In genomic region chr12:8758029-8758428, GRCm38 (mm10) we compare ENCODE assay signal across 15 mouse cellular contexts. TPM values are rescaled to one million over a fixed set of nuclear protein-coding genes. Genes with fewer than 3 reads are reported as not detected.
DNase-seq lines count a peak whose midpoint lies in the region; ATAC-seq and TF ChIP-seq lines count a peak whose summit lies in the region.
"Had no signal": no experiment of that assay in that cellular context is flagged by ENCODE, and none has a peak within 500 bp of the region (broad histone marks: within the 10 kb centered on the region; RNA-seq: fewer than 3 reads in every experiment).

No protein-coding gene starts in this region.

- no peaks in the 10 kb centered on the region for H3K79me2 ChIP-seq in myocyte (ENCODE audit: control insufficient read depth, insufficient read depth)

- no peak for ATAC-seq in hindbrain, postnatal 0 days
- no peak for ATAC-seq in hindbrain, embryonic 13.5 days (ENCODE audit: low FRiP score)
- ATAC-seq in liver, postnatal 0 days: no peak
- ATAC-seq: forebrain, embryonic 14.5 days had no signal

- H3K27ac ChIP-seq in hindbrain, postnatal 0 days: no peak overlapping the region
- H3K27ac ChIP-seq in hindbrain, embryonic 13.5 days: no peak overlapping the region
- H3K27ac ChIP-seq in liver, postnatal 0 days (ENCODE audit: low read depth): no peak overlapping the region
- H3K27ac ChIP-seq: embryonic facial prominence, embryonic 15.5 days; kidney, embryonic 15.5 days had no signal

- no peak overlapping the region for H3K9ac ChIP-seq in hindbrain, postnatal 0 days (replicated peaks; ENCODE audit: low read length)
- H3K9ac ChIP-seq in hindbrain, embryonic 13.5 days: no peak overlapping the region
- no peak overlapping the region for H3K9ac ChIP-seq in liver, postnatal 0 days (replicated peaks)
- H3K9ac ChIP-seq: embryonic facial prominence, embryonic 15.5 days; kidney, embryonic 15.5 days had no signal

- H3K4me3 ChIP-seq in hindbrain, postnatal 0 days (ENCODE audit: low read length): no peak overlapping the region
- no peak overlapping the region for H3K4me3 ChIP-seq in hindbrain, embryonic 13.5 days
- H3K4me3 ChIP-seq in liver, postnatal 0 days (ENCODE audit: low read depth, low read length): no peak overlapping the region
- no peak overlapping the region for H3K4me3 ChIP-seq in myocyte
- H3K4me3 ChIP-seq: embryonic facial prominence, embryonic 15.5 days; kidney, embryonic 15.5 days had no signal

- WGBS in hindbrain, postnatal 0 days: 99% methylated on average over 3 of the region's 3 CpGs
- WGBS in hindbrain, embryonic 13.5 days: 97% methylated on average over 3 of the region's 3 CpGs
- 95% methylated on average over 3 of the region's 3 CpGs for WGBS in liver, postnatal 0 days (ENCODE audit: insufficient replicate concordance)

- no peak for TF ChIP-seq EP300 in liver, postnatal 0 days (IDR thresholded peaks at IDR 0.05; ENCODE audit: low read depth)

- no peaks in the 10 kb centered on the region for H3K9me3 ChIP-seq in hindbrain, postnatal 0 days (ENCODE audit: low read length)
- H3K9me3 ChIP-seq in hindbrain, embryonic 13.5 days: no peaks in the 10 kb centered on the region; the same call in 1 of the 2 replicates
- H3K9me3 ChIP-seq in liver, postnatal 0 days (ENCODE audit: low read length): no peaks in the 10 kb centered on the region
- H3K9me3 ChIP-seq: embryonic facial prominence, embryonic 15.5 days; kidney, embryonic 15.5 days had no signal

- no peaks in the 10 kb centered on the region for H3K27me3 ChIP-seq in hindbrain, postnatal 0 days (ENCODE audit: insufficient read depth, low read length)
- H3K27me3 ChIP-seq in hindbrain, embryonic 13.5 days: no peaks in the 10 kb centered on the region
- no peaks in the 10 kb centered on the region for H3K27me3 ChIP-seq in liver, postnatal 0 days (ENCODE audit: insufficient read depth, low read length)
- H3K27me3 ChIP-seq in myocyte (ENCODE audit: control insufficient read depth, insufficient read depth, insufficient read length): no peaks in the 10 kb centered on the region
- H3K27me3 ChIP-seq: embryonic facial prominence, embryonic 15.5 days; kidney, embryonic 15.5 days had no signal

- TF ChIP-seq CTCF in hindbrain, postnatal 0 days (IDR thresholded peaks at IDR 0.05; ENCODE audit: low read depth): peak; percentile 31
- peak; percentile 34 for TF ChIP-seq CTCF in liver, postnatal 0 days (IDR thresholded peaks at IDR 0.05; ENCODE audit: low read depth)

- H3K4me2 ChIP-seq in hindbrain, postnatal 0 days (ENCODE audit: low read depth, low read length): no peak overlapping the region
- no peak overlapping the region for H3K4me2 ChIP-seq in hindbrain, embryonic 13.5 days
- no peak overlapping the region for H3K4me2 ChIP-seq in liver, postnatal 0 days (ENCODE audit: low read depth, low read length)
- no peak overlapping the region for H3K4me2 ChIP-seq in myocyte (ENCODE audit: low read depth)
- H3K4me2 ChIP-seq: embryonic facial prominence, embryonic 15.5 days; heart, embryonic 11.5 days; kidney, embryonic 15.5 days had no signal

- no peak for DNase-seq in hindbrain, postnatal 0 days (ENCODE audit: low spot score)
- no peak for DNase-seq in liver, postnatal 0 days
- DNase-seq in liver: no peak
- DNase-seq in ES-CJ7 (ENCODE audit: low read depth, low spot score): peak; percentile 66
- DNase-seq in kidney, adult 11 months: no peak
- DNase-seq: adrenal gland, postnatal 25 days; cerebellum, postnatal 14 days; left cerebral cortex, postnatal 4 days; lung, adult 18-20 months had no signal

- no peaks in the 10 kb centered on the region for H3K36me3 ChIP-seq in hindbrain, postnatal 0 days (ENCODE audit: insufficient read depth, low read length)
- peaks cover 32% of the 10 kb centered on the region for H3K36me3 ChIP-seq in hindbrain, embryonic 13.5 days
- peaks cover 11% of the 10 kb centered on the region; the same call in 1 of the 2 replicates for H3K36me3 ChIP-seq in liver, postnatal 0 days (replicated peaks; ENCODE audit: insufficient read depth, low read length)
- H3K36me3 ChIP-seq in myocyte (ENCODE audit: control insufficient read depth, insufficient read depth): peaks cover 11% of the 10 kb centered on the region

- no peaks in the 10 kb centered on the region for H3K4me1 ChIP-seq in hindbrain, postnatal 0 days (ENCODE audit: insufficient read depth, low read length)
- no peaks in the 10 kb centered on the region for H3K4me1 ChIP-seq in hindbrain, embryonic 13.5 days (replicated peaks)
- no peaks in the 10 kb centered on the region for H3K4me1 ChIP-seq in liver, postnatal 0 days (ENCODE audit: insufficient read depth)

- no peak overlapping the region for H3ac ChIP-seq in myocyte (ENCODE audit: control insufficient read depth, insufficient read length)

- no peak for TF ChIP-seq POLR2A in myocyte (IDR thresholded peaks at IDR 0.05; ENCODE audit: insufficient read length, low read depth)

TF ChIP-seq in myocyte, 11 proteins besides CTCF, POLR2A, EP300 and RAD21:
- TF ChIP-seq POLR2AphosphoS2 (IDR thresholded peaks at IDR 0.05; ENCODE audit: insufficient read length, low read depth): peak; percentile 21
- no peak for TF ChIP-seq USF1 (IDR thresholded peaks at IDR 0.05; ENCODE audit: low read depth)

RNA-seq across cellular contexts. Expression of gene Sdc1, which starts 13.1 kb away (rescaled TPM):
- 17.1 and 20.6 TPM in 2 replicates for total RNA-seq in hindbrain, postnatal 0 days (2014; rRNA removed)
- polyA plus RNA-seq in hindbrain, postnatal 0 days (2015; fragmentation: Nextera tagmentation; extraction: Ambion mirVana): 12.5 and 14.0 TPM in 2 replicates
- 23.7 and 25.6 TPM in 2 replicates for polyA plus RNA-seq in hindbrain, embryonic 13.5 days (2015; fragmentation: Nextera tagmentation; extraction: Ambion mirVana)
- polyA plus RNA-seq in liver, postnatal 0 days (2015; fragmentation: Nextera tagmentation; extraction: Ambion mirVana): 101 and 116 TPM in 2 replicates
- polyA plus RNA-seq in myocyte (2012; fragmentation: generic; extraction: Trizol): 156 TPM
